Mouse (Mus musculus) embryo, embryonic 10 days (tissue): Measurements from ENCODE around the gene Gas7.

ENCODE experiments used
- DNase-seq: peaks from one replicate; pipeline ENCODE4 v3.0.0-alpha.2; 2015; ENCODE audit warnings: low spot score

The Gas7 gene

DNA sequence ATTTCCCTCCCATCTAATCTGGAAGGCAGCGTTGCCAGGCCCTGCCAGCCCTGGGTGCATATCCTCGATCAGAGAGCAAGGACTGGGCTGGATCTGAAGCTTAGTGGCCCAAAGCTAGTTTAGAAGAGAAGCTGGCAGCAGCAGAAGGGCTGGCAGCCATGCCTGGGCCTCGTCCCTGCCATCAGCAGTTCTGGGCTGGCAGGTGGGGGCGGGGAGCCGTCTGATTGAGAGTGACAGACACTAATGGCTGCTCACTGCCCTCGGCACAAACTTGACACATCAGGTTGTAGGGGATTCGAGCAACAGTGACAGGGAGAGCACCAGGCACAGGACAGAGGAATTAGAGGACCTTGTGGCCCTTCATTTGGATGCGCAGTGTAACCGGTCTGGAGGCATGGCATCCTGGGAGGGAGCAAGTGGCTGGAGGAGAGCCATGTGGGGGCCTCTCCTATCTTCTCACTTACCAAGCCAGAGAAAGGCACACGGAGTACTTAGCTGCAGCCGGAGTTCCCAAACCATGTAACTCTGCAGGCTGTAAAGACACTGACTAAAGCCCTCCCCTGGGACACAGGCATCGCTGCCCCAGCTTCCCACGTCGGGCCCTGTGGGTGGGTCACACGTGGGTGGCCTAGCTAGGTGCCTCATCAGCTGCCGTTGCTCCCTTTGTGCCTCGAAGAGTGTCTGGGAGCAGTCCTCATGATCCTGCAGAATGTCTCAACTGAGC, 200.2 kb downstream of the Gas7 start:
- DNase-seq = no peak

DNA sequence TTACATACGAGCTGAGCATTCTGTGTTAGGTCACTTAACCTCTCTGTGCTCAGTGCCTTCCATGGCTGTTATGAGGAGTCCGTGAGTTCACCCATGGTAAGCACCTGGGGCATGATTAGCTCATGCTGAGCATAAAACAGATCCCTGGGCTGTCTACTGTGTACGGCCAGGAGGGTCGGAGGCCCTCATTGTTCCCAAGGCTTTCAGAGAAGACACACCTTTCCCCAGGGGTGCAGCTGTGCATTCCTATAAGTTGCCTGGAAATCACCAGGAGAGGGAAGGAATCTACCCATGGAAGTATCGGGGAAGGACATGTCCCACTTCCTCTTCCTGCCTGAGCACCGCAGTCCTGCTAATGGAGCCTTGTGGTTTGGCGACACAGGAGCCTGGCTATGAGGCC, 201.1 kb downstream of the Gas7 start:
- no peak for DNase-seq

DNA sequence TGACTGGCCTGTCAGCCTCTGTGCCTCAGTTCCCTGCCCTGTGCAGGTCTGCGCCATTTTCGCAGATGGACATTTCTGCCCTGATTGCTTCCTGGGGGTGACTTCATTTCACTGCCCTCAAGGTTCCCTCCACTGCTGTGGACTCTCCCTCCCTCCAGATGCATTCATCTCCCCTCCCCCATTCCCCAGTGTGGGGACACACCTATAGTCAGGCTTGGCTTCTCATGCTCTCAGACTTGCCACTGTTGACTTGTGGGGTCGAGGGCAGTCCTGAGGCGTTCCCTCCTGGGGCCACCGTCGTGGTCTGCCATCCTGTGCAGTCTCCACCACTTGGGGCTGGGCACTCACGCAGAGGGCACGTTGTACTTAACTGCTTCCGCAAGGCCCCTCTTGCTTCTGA, 201.6 kb downstream of the Gas7 start:
- no peak for DNase-seq

DNA sequence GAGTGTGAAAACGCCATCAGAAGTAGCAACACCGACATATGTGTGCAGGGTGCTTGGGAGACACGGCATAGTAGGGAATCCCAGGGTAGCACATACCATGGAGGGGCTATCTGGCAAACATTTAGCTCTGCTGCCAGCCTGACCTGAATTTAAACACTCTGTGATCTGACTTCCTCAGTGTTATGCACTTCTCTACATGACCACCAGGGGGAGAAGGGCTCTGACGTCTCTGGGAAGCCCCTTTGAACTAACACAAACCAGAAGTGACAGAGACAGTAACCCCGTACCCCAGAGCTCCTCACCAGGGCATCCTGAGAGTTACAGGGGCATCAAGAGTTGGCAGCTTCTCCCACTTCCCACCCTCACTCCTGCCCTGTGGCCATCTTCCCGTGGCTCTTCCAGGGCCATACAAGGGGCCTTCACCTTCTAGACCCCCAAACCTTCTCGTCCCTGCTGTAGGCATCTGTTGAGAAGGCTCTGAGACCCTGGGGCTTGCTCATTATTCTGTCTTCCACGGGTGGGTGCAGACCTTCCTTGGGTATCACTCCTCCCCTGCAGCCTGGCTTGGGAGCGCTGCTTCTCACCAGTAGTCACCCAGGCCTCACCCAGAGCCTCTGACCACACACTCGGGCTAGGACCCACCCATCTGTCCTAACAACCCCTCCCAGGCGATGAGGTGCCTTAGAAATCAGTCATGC, 202.6 kb downstream of the Gas7 start:
- peak; percentile 83 for DNase-seq

DNA sequence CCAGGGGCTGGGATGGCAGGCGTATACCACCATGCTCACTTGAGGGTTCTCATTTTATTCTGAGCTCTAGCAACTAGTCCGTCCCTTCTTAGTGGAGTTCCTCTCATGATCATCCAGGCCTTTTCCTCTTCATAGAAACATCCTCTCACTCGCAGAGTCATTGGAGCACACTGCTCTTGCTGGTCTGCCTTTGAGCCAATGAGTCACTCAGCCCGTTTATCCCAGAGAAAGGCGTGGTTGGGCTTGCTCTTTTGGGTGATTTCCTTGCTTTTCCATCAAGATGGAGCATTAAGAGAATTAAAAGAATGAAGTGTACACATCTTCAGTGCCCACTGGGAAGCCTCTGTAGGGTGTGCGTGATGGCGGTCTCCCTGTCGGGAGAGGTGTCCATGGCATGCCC, 206.2 kb downstream of the Gas7 start:
- DNase-seq = no peak

DNA sequence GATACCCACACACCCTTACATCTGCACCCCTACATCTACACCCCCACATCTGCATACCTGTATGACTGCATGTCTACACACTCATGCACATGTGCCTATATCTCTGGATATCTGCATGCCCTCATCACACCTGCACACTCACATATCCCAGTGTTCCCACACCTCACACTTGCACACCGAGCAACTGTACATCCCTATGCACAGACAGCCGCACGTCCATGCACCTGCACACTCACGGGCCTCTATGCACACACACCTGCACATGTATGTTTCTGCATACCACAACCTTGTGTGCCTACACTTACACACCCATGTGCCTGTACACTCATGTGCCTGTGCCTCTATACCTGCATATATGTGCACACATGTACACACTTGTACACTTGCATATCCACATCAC, 208.2 kb downstream of the Gas7 start:
- DNase-seq = no peak

DNA sequence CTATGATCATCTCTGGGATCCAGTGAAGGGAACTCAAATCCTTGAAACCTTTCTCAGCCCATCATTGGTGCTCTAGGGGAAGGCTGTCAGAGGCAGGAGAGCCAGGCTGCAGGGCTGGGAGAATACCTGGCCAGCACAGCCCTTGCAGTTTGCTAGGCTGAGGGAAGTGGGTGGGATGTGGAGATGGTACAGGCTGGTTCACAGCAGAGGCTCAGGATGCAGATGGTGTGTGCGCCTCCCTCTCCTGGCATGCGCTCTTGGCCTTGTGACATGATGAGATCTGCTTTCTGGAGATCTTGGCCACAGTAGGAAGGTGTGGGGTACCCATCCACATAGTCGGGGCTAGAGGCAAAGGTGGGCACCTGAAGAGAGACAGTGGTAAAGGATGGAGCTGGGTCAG, 209.0 kb downstream of the Gas7 start:
- DNase-seq = no peak

DNA sequence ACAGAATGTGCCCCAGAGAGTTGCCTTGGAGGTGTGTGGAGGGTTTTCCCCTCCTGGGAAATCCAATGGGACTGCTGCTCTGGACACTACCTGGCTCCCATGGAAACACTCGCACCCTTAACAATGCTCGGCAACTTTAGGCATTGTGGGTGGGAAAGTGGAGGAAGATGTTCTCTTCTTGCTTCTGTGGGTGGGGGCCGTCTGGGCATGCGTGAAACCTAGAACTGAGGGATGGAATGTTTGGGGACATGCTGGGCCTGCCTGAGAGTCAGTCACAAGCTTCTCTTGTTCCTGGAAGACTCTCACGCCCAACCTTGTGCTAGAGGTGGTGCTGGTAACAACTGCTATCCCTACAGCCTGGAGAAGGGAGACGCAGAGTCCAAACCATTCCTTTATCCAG, 209.7 kb downstream of the Gas7 start:
- DNase-seq = no peak

DNA sequence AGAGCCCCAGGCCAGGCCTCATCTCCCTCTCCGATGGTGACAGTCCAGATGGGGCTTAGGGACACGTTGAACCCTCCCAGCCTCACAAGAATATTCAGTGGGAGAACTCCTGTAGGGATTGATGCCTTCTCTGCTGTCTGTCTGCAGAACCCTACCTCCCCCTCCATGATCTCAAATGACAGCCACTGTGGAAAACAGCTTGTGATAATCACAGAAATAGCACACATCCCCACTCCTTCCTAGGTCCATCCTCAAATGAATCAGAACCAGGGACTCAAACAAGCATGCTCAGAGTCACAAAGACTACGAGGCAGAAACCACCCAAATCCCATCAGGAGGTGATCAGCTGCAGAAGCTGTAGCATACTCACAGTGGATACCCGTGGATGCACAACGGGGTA, 210.9 kb downstream of the Gas7 start:
- DNase-seq = no peak

DNA sequence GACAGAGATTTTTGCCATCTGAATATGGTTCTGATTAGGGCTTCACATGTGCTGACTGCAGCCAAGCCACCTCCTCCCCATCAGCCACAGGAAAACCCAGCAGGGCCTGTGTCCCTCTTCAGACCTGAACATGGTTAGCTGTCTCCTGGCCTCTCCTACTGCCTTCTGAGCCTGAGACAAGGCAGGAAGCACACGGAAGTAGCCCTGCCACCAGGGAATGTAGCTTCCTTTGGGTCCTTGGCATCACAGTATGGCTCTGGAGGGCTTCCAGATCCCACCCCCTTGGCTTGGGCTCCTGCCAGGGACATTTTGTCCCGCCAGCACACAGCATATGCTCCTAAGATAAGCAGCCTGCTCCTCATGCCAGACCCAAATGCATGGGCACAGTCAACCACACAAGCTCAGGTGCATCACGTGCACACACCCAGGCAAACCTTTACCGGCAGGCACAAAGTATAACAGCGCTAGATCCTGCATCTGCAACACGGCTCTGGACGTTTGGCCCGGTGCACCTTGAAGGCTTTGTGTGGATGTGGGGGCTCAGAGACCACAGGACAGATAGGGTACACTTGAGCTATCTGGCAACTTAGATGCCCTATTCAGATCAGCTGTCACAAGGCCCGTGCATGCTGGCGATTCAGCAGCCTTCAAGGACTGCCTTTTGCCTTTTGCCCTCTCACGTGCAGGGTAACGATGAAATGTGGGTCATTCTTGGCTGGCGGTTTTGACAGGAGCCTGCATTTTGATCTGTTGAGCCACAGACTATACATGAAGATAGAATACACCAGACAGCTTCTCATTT, 212.5 kb downstream of the Gas7 start:
- DNase-seq = no peak

DNA sequence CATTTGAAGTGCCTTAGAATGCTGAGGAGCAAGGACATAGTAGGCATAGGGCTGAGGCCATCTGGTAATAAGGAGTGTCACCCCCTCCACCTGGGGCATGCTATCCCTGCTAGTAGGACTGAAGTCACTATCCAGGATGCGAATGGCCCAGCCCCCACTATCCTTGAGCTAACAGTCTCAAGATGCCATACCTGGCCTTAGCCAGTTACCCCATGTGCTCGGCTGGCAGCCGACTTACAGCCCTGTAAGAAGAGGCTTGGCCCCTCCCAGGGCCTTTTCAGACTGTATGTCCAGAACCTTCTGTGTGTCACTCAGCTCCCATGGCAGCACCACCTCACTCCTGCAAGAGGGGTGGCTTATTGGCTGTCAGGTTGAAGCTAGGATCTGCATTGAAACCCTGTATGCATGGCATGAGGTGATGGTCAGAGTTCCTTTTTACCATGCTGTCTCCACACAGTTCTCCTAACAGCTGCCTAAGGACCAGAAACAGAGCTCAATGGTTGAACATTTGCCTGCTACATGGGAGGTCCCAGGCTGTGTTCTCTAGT, 213.3 kb downstream of the Gas7 start:
- DNase-seq = no peak

DNA sequence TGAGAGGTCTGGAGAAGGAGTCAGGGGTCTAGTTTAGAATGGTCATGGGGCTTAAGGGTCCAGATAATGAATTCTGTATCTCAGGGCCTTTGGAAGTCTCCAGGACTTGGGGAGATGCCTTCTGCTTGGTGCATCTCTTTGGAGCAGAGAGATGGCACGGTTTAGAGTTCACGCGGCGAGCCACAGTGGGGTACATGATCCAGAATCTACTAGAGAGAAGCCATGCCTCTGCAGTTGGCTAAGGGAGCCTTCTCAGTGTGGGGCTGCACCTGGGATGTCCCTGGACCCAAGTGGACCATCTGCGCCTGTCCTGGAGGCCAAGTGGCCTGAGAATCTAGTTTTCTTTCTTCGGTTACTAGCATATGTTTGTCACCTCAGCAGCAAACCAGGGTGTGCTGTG, 214.8 kb downstream of the Gas7 start:
- DNase-seq = no peak

DNA sequence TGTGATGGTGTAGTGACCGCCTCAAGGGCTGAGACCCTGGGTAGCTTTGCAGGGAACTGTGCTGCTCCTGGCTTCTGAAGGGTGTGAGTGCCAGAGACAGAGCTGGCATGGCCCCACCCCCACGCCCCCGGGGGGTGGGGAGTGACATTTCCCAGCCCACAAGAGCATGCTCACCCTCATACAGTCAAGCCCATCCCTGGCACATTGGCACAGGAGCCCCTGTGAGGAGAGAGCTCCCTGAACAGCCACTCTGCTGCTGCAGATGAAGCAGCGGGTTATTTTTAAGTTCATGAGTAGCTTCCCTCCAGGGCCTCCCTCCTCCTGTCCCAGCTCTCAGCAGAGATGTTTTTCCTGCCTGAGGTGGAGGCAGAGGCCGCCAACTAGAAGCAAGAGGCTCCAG, 216.9 kb downstream of the Gas7 start:
- DNase-seq = no peak

DNA sequence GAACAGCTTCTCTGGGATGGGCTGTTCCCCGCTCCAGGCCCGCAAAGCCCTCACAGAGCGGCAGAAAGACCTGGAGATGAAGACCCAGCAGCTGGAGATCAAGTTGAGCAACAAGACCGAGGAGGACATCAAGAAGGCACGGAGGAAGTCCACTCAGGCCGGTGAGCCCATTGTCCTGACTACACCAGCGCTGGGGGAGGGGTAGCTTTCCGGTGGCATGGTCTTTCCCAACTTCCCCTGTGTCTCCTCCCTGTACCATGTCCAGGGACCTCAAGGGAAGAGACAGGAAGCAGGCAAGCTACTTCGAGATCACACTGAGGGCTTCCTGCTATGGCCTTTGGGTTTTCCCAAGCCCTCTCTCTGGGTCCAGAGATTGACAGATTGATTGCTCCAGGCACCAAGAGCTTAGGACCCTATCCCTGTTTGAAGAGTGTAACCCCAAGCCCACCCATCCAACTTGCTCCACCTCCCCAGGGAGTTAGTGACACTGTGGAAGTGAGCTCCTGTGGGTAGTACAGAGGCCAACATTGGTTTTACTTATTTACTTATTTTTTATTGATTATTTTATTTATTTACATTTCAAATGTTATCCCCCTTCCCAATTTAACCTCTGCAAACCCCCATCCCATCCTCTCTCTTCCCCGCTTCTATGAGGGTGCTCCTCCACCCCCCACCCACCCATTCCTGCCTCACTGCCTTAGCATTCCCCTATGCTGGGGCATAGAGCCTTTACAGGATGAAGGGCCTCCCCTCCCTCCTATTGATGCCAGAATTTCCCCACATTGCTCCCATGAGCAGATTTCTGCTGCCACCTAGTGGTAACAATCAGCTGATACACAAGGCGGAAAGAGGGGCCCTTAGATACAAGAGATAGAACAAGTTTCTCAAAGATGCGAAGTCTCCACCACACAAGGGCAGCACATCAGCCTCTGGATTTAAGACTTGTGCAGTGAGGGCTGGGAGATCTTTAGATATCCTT, 220.6 kb downstream of the Gas7 start:
- peak; percentile 89 for DNase-seq

DNA sequence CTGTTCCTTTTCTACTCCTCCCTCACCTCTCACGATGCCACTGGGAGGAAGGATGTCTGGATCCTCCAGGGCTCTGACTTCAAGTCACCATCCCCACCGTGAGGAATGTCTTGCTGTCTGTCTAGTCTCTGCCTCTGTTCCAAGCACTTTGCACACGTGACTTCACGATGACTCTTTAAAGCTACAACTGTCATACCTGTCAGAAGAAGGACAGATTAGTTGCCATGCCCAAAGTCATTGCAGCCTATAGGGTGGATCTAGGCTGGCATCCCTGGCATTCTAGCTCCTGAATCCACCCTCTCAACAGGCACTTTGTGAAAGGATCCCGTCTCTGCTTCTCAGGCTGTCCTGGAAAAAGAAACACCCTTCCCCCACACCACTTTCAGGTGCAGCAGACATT, 224.1 kb downstream of the Gas7 start:
- DNase-seq = no peak

DNA sequence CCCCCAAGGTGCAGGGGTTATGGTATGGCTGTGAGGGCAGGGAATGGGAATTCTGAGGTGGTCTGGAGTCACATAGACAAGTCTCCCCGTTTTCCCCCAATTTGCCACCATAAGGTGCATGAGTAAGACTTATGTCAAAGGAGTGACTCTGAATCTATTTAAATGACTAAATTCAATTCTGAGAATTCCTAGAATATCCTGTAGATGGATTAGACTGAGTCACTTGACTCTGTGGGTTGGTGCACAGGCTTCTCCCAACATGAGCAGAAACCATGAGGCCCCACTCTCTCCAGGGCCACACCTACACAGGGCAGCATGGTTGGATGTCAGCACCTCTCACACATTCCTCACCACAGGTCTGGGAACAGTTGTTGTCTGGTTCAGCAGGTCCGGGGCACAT, 224.7 kb downstream of the Gas7 start:
- DNase-seq = no peak

DNA sequence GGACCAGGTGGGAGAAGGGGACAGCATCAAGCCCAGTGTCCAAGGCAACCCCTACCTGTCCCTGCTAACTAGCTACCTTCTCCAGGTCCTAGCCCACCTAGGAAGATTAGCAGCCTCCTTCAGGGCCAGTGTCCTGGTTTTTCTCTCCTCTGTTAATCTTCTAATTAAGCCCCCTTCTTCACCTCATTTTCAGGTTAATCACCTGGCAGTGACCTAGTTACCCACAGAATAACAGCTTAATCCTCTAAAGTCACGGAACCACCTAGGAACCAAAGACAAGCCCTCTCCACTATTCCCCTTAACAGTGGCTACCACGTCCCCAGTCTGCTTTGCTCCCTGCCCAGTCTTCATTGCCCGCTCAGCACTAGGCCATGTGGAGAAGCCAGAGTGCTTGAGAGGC, 226.6 kb downstream of the Gas7 start:
- no peak for DNase-seq

DNA sequence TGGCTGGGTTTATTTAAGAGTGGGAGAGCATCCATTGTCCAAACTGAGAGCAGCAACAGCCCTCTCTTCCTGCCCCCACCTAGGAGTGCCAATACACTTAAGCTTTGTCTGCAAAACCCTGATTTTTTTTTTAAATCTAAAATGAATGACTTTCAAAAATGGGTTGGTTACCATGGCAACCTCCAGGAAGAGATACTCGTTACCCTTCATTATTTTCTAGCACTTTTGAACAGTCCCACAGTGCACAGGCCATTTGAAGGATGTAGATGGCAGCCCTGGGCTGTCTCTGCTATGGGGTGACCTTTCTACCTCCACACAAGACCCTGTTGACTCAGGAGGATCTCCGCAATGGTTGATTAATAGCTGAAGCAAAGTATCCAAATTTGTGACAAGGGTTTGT, 230.9 kb downstream of the Gas7 start:
- no peak for DNase-seq

DNA sequence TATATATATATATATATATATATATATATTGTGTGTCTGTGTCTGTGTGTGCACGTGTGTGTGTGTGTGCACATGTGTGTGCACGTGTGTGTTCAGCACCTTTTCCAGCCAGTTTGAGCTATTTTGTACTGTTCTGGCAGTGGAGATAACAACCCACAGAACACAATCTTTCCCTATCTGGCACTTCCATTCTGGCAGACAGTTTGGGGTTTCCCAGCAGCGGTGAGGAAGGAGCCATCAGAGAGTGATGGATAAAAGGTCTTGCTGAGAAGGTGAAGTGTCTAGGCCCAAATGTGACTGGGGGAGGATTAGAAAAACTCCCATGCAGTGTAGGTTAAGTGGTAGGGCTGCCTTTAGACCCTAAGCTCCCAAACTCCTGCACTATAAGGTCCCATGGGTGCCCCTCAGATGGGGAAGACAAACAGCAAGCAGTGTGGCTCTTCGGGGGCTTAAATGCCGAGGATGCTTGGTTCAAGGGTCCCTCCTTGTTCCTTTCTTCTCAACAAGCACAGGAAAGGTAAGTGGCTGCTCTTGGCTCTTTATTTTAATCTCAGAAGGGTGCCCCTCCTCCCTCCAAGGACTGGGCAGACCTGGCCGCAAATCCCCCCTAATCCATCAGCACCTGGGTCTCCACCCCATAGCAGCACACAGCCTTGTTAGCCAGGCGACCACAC, 239.6 kb downstream of the Gas7 start, which contains the start of gene Rcvrn:
TSS of gene Rcvrn (plus strand) at position 624 of the 674 bp plus-strand sequence.
- DNase-seq = no peak

DNA sequence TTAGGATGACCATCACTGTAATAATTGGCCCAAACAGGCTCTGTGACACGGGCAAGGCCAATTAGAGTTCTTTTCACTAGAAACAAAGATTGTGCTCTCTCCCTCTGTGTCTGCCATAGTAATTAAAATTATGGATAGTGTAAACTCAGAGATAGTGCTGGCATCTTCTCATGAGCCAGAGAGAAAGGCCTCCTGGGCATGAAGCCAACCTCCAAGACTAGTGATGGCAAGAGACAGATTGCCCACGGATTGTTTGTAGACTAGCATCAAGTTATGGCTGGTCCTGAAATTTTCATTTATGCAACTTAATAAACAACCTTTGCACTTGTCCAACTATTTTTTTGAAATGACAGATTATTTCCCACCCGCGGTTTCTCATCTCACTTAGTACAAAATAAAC, 257.7 kb downstream of the Gas7 start:
- no peak for DNase-seq

DNA sequence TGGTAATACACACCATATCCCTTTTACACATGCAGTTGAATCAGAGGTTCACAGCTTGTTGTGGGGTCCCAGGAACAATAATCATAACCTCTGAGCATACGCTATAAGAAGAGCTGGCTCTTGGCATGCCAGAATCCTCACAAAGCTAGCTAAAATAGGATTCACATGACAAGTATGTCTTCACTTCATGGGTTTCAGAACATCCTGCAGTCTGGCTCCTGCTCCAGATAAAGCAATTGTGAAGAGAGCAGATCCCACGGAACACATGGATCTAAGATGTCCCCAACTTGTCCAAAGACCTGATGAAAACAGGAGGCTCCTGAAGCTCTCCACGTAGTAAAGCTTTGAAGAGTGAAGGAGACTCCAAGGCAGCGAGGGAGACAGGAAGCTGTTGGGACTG, 260.1 kb downstream of the Gas7 start:
- DNase-seq = no peak
